Mouse (Mus musculus) mouse trophoblast stem cell (cell line): Measurements from ENCODE around the gene Lats1.
"Not testable (repeated sequence)": the region's sequence is repeated elsewhere in the genome, so short reads cannot be mapped to it uniquely, and the experiment has no call there.

Experiments used
- in situ Hi-C, 2 experiments: fragments of 300-500 bp; cut with MseI, MboI; formaldehyde crosslinking; loops; 2 replicates in 1 of 2; 3 replicates in 1 of 2; pipeline ENCODE4 v1.15.1; 2025

Gene Lats1

GRCm38 (mm10) chr10:7726501-7726812 lies 45.4 kb downstream of the Lats1 start:
- in situ Hi-C loops: no loop called here

- in situ Hi-C loops: no loop called here
These were observed 46.0 kb downstream of the Lats1 start for GRCm38 (mm10) chr10:7727011-7727410.

GRCm38 (mm10) chr10:7731582-7731981 lies 50.6 kb downstream of the Lats1 start:
- in situ Hi-C loops: no loop called here

- in situ Hi-C loops: no loop called here
These were observed 56.1 kb downstream of the Lats1 start for GRCm38 (mm10) chr10:7737122-7737521.

GRCm38 (mm10) chr10:7737914-7738313 lies 56.9 kb downstream of the Lats1 start:
- in situ Hi-C loops: no loop called here

- in situ Hi-C loops: not testable (repeated sequence)
These were observed 64.5 kb downstream of the Lats1 start for GRCm38 (mm10) chr10:7745528-7745927.

- in situ Hi-C loops: no loop called here
These were observed 67.7 kb downstream of the Lats1 start for GRCm38 (mm10) chr10:7748752-7749151.

- in situ Hi-C loops: no loop called here
These were observed 76.5 kb downstream of the Lats1 start for GRCm38 (mm10) chr10:7757544-7757943.
